Mouse (Mus musculus) left cerebral cortex, adult 8-10 months (tissue): ENCODE data around the gene Acap3. TPM values are rescaled to one million over a fixed set of nuclear protein-coding genes. Genes with fewer than 3 reads are reported as not detected.
A peak's percentile ranks its signal among the peaks of the same experiment; 100 is the strongest.

ENCODE experiments used
- DNase-seq, 2 experiments: peaks; one replicate each; pipeline ENCODE4 v3.0.0; 2022; ENCODE audit warnings: low spot score in 2 of 2
- total RNA-seq, 4 experiments: library from RNA; stranded (reverse); gene quantifications; 2 replicates each; pipeline ENCODE4 v1.2.4; 2022

Acap3 gene
- 100 to 1,000 TPM; 108 to 128 (median 122) TPM for total RNA-seq

DNA sequence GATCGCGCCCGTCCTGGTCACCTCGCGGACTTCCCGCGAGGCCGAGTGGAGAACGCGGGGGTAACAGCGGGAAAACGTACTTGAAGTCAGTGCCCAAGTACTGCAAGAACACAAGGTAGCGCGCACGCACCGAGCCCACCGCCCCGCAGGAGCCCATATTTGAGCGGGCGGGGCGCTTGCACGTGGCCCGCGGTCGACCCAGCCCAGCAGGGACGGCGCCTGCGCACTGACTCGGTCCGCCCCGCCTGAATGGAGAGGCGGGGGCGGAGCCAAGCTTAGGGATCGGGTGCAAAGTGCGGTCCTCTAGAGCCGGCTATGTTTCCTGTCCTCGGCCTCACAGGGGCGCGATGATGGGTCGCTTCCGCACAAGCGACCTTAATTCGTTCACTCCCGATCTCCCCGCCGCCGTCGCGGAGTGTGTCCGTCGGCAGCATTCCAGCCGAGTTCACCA lies at the start of gene Acap3, which contains the start of gene Pusl1:
Acap3 (plus strand) TSS at position 272 of the 451 bp plus-strand sequence.
Pusl1 (minus strand) TSS at position 231 of the 451 bp plus-strand sequence.
- DNase-seq: peak; percentile 87 to 94

DNA sequence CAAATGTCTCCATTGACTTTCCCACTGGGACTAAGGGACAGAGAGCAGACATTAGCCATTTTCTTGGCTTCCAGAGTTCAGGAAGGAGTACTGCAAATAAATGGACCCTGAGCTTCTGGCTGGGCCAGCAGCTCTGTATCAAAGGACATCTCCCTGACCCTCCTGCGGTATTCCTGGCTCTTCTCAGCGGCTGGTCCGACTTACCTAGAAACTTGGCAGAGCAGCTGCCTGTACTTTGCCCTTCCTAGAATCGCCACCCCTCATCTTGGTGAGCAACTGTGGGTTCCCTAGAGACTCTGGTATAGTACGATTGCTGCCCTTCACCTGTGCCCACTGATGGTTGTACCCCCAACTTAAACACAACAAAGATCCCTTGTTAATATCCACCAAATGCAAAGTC lies 48.4 kb upstream of the Acap3 start:
- DNase-seq: no peak

DNA sequence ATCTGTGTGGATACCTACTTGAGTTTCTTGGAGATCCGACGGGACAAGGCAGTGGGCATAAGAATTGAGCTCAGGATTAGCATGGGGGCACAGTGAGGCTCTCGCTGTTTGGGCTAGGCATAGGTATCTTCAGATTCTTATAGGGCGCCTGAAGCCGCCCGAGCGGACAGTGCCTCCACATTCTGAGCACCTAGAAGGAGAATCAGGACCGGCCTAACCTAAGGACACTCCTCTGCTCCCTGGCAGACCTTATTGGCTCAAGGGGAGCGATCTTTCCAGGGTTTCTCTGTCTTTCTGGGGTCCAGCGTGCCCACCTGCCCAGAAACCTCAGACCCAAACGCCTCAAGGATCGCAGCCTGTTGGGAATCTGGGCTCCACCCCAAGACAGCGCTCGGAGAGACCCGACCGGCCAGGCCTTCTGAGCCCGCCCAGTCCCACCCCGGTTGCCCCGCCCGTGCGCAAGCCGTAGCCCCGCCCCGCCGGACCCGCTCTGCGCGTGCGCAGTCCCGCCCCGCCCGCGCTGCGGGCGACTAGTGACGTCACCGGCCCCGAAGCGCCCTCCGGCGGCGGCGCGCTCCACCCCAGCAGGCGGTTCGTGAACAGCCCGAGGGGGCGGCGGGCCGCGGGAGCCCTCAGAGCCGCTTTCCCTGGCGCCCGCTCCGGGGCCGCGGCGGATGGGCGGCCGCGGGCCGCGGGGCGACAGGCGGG lies 44.6 kb upstream of the Acap3 start, which contains the start of gene Dvl1:
Dvl1 (plus strand) TSS at position 532 of the 708 bp plus-strand sequence.
- DNase-seq: peak; percentile 82 to 88

DNA sequence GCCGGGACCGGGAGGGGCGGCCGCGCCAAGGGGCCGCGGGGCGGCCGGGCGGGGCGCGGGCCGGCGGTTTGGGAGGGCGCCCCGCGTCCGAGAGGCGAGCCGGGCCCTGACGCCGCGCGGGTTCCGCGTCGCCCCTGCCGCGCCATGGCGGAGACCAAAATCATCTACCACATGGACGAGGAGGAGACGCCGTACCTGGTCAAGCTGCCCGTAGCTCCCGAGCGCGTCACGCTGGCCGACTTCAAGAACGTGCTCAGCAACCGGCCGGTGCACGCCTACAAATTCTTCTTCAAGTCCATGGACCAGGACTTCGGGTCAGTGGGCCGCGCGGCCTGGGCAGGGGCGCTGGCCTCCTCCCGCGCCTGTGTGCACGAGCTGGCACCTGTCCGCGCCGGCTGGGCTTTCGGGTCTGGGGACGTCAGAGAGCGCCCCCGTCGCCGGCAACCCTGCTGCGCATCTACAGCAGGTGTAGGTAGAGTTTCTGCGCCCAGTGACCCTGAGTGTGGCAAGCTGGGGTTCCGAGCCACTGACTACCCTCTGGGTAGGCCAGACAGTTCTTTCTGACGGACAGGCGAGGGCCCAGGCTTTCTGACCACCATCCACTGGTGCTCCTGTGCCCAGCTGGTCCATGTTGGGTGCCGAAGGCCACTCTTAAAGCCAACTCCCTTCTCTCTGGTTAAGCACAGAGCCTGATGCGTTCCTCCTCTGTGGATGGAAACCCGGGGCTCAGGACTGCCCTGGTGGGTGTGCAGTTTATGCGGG lies 43.9 kb upstream of the Acap3 start:
- no peak for DNase-seq

DNA sequence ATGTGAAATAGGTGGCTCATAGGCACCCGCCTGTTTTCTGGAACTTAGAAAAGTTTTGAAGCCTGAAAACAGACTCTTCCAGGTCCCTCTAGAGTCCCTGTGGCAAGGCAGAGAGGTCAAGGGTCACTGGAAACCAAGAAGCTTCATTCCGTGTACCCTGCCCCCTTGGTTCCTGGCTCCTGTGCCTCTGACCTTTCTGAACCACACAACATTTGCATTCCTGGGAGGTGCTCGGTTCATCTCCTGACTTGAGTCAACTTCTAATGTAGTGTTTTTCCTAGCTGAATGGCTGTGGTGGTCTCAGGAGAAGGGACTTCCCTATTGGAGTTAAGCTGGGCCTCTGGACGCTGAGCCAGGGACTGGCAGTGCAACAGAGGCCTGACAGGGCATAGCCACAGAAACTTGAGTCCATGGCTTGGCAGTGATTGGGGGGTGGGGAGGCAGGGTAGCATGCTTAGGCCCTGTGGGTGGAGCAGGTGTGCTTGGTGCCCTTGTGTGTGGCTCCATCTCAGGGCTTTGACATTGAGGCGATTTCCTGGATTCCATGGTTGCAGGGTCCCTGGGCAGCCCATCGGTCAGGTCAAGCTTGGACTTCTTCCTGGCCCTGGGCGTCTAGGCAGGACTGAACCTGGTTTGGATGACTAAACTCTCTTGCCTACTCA lies 43.1 kb upstream of the Acap3 start:
- DNase-seq: no peak

DNA sequence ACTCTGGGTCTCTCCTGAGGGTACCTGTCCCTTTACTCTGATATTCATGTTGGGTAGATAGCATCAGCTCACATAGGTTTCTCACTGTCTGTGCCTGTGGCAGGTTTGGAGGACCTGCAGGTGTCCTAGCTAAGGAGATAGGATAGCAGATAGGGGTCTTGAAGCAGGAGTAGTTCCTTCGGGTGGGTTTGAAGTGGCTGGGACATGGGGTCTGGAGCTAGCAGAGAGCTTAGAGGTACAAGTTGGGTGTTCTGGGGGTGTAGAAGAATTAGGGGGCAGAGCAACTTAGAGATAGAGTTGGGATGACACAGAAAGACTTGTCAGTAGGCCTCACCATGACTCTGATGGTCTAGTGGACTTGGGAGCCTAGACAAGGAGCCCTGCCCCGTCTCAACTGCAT lies 42.2 kb upstream of the Acap3 start:
- DNase-seq: no peak

DNA sequence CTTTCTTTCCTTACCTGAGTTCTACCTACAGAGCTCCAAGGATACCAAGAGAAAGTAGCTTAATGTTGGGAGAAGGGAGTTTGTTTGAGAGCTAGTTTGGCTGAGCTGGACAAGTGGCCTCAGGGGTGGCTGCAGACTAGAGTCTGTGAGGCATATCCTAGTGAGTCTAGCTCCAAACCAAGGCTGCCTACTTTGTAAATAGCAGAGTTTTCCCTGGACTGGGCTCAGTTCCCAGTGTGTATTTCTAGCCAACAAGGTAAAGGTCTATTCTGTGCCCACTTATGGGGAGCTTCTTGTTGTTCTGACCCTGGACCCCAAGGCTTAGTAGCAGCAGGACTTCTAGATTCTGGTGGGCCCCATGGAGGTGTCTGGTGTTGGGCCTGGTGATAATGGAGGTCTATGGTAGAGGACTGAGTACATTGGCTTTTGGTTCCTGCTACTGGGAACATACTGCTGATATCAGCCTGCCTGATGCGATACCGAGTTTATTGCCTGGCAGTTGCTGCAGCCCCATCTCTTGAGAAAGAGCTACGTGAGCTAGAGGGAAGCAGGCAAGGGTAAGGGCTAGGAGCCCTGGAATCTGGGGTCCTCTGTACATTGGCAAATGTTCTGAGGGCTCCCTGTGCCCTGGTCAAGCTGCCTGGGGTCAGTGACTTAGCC lies 41.7 kb upstream of the Acap3 start:
- DNase-seq: no peak

DNA sequence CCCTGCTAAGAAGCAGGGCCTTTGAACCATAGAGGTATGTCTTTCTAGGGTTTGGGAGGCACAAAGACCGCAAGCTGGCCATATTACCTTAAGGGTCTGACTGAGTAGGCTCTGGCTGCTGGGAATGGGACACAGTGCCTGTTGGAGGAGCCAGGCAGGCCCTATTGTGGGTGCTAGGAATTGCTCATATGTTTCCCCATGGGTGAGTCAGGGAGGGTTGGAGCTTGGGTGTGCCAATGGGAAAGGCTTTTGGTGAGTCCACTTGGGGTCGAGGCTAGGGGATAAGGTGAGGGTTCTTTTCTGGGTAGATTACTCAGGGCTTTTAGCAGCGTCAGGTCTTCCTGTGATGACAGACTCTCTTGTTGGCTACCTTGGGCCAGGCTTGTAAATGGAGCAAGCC lies 40.3 kb upstream of the Acap3 start:
- DNase-seq: no peak

DNA sequence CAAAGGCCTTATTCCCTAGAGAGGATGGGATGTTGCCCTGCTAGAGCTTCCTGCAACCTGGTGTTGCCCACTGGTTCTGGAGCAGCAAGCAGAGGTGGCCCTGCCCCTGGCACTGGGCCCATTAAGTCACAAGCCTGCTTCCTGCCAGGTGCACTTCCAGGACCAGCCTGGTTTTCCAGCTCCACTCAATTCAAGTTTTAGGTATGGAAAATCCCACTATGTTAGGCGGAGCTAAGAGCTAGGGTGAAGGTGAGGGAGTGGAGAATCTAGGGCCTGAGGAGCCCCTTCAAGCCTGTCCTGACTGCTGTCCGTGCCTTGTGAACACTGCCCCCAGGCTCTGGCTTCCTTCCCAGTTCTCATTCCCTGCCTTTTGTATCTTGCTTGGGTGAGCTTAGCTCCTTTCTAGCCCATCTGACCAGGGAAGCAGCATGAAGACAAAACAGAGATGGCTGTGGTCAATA lies 39.6 kb upstream of the Acap3 start:
- DNase-seq: no peak

DNA sequence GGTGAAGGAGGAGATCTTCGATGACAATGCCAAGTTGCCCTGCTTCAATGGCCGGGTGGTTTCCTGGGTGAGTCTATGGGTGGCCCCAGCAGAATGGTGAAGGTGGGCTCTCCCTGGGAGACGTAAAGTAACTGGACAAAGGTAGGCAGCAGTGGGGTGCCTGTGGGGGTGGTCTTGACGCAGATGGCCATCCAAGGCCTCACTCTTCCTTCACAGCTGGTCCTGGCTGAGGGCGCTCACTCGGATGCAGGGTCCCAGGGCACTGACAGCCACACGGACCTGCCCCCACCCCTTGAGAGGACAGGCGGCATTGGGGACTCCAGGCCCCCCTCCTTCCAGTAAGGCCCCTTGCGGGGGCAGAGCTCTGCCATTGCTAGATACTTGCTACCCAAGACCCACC lies 38.2 kb upstream of the Acap3 start:
- DNase-seq: no peak

DNA sequence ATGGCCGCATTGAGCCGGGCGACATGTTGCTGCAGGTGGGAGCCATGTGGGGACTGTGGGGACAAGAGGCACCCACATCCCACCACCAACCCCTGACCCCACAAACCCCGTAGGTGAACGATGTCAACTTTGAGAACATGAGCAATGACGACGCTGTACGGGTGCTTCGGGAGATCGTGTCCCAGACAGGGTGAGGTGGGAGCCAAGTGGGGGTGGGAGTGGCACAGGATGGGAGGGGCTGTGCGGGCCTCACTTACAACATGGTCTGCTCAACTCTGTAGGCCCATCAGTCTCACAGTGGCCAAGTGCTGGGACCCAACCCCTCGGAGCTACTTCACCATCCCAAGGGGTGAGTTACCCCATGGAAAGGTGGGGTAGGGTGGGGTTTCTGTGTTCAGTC lies 36.6 kb upstream of the Acap3 start:
- no peak for DNase-seq

DNA sequence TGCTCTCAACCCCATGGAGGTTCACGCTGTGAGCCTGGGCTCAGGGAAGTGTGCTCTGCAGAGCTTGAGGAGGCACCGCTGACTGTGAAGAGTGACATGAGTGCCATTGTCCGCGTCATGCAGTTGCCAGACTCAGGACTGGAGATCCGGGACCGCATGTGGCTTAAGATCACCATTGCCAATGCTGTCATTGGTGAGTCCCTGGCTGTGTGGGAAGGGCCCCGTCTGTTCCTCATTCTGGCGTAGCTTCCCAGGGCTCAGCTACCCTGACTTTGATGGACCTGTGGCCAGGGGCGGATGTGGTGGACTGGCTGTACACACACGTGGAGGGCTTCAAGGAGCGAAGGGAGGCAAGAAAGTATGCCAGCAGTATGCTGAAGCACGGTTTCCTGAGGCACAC lies 35.6 kb upstream of the Acap3 start:
- no peak for DNase-seq

DNA sequence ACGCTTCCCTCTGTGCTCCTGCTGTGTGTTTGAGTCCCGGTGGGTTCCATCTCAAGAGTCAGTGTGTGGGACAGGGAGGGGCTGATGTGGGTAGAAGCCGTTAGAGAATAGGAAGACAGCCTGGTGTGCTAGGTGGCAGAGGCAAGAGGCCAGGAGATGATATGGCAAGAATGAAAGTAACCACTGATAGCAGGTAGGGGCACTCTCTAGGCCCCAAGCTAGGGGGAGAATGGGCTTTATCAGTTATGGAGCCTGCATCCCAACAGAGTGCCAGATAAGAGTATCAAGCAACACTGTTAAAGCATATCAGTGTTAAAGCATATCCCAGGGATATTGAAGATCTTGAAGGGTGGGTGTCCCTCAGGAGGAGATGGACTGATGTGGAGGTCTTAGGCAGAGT lies 34.7 kb upstream of the Acap3 start:
- DNase-seq: no peak

DNA sequence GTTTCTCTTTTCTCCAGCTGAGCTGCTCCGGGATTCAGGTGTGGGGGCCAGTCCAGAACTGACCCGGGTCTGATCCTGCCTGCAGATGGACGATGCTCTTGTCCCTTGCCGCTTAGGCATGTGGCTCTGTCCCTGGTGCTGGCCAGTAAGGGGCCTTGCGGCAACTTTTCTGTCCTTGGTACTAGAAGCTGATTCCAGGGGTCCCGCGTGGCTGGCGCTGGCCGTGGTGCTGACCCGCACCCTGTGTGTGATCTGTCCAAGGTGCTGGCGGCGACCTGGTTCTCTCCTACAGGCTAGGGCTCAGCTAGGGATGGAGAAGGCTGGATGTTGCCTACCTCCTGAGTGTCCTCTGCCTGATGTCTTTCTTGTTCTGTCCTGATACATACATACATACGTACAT lies 32.3 kb upstream of the Acap3 start:
- no peak for DNase-seq

DNA sequence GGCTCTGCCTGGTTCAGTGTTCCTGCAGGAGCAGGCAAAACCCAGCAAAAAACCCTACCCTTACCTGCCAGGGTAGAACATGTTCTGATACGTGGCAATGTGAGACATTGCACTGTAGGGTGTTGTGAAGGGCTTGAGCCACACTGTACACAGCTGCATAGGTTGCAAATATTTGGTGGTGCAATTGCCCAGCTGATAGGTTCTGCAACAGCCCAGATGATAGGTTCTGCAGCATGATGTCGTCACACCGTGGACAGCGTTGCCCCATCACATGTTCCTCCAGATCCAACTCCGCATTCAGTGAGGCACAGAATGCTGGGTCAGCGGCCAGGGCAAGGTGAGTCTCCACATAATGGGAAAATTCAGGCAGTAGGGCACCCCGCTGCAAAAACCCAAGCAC lies 29.8 kb upstream of the Acap3 start:
- DNase-seq: no peak

DNA sequence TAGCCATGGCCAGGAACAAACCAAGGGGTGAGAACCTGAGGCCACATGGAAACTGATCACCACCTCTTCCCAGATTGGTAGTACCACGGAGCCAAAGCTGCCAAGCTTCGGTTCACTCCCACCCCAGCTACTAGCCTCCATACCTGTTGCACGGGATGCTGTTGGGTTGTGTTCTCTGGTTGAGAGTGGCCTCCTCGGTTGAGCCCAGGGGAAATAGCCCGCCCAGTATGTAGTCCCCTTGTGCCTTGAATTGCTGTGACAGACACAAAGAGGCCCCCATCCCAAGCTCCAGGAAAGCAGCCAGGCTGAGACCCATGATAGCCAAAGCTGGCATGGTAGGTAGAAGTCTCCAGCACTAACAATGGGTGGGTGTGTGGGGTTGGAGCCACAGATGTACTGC lies 28.6 kb upstream of the Acap3 start, which contains the start of gene Tas1r3:
Tas1r3 (minus strand) TSS at position 362 of the 400 bp plus-strand sequence.
- DNase-seq: no peak

DNA sequence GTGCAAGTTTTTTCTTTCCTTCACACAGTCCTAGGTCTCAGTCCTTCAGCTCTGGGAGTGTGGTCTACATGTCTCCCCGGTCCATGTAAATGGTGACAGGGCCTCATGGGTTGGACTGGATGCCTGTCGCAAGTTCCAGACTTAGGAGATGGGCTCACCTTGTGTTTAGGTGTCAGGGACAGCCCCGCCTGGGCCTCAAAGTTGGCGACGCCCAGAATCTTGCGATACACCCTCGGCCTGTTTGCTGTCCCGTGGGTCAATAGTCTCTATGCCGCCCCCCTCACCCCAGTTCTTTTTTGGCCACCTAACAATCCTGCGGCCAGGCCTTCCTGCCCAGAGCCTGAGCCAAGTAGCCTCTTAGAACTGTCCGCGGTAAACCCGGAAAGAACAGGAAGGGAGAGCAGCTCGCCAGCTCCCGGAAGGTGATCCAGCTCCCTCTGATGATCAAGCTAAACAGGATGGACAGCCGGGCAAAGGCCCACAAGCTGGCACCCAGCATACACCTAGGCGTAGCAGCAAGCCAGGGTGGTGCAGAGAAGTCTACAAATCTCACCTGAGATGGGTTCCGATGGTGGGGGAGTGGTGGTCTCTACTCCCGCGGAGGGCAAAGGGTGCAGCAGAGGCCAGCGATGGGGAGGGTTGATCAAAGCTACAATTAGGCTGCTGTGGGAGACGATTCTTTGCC lies 22.9 kb upstream of the Acap3 start:
- no peak for DNase-seq

DNA sequence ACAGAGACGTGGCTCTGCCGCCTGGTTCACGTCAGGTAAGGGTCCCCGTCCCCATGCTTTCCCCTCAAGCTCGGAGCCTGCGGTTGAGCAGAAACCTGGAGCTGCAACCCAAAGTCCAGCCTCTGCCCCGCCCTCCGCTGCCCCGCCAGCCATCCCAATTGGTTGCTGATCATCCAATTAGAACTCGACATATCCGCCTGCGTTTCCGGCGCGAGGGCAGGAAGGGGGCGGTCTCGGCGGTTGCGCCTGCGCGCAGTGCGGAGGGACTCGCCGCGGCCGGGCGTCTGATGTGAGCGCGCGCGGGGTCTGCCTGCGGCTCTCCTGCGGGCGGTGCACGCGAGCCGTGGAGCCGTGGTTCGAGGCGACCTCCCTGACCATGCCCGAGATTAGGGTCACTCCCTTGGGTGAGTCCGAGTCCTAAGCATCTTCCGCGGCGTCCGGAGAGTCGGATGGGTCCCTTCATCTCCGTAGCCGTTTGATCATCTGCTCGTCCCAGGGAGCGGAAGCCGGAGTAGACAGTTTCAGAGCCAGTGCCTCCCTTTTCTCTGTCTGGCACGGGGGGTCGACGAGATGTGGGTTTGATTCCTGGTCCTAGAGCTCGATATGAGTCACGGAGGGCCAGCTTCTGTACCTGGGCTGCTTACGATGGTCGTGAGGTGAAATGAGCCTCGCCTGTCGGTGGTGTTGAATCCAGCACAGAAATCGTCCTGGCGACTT lies 22.1 kb upstream of the Acap3 start, which contains the start of the genes Cptp and Ints11:
Cptp (minus strand) TSS at position 124 of the 717 bp plus-strand sequence.
Ints11 (plus strand) TSS at position 230 of the 717 bp plus-strand sequence.
- DNase-seq: peak; percentile 90 to 91

DNA sequence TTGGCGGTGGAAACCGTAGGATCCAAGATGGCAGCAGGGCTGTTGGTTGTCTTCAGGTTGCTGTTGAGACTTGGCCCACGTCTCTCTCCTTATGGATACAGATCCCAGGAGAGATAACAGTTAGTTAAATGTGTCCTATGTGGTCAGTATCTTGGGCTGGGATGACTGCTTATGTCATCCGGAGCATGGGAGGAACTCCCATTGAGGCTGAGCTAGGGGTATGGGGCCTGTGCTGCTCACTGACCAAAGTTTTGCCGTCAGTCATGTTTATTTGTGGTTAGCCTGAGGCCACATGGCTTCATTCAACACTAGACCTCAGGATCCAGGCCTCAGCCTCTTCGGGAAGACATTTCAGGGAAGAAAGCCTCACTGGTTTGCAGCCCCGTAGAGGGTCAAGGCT lies 20.2 kb upstream of the Acap3 start:
- DNase-seq: no peak

DNA sequence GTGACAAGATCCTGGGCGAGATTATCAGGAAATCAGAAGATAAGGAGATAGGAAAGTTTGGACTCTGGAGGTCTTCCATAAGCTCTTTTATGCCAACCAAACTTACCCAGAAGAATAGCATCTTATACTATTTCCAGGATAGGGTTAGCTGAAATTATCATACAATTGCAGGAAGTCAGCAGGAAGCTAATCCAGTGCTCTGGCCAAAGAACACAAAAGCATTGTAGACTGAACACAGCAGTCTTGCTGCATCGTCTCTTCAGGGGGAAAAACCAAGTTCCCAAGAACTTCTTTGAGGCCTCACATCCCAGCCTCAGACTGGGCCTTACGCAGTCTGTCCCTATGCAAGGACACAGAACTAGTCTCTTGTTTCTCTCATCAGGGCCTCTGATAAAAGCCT lies 8.0 kb upstream of the Acap3 start:
- DNase-seq: no peak
